Mouse (Mus musculus): ENCODE data around the gene Etl4.

- TF ChIP-seq CTCF (IDR thresholded peaks at IDR 0.05; ENCODE audit: insufficient read depth, low read length): no peak
- no peak for TF ChIP-seq POLR2A (IDR thresholded peaks at IDR 0.05; ENCODE audit: borderline replicate concordance, extremely low read depth, low read depth, low read length)
Measured at GRCm38 (mm10) chr2:20538871-20539270, 629.3 kb downstream of the Etl4 start.

Data from lung, adult 2 months (tissue).